ENCODE assay signal across 10 mouse cellular contexts in the genomic region with DNA sequence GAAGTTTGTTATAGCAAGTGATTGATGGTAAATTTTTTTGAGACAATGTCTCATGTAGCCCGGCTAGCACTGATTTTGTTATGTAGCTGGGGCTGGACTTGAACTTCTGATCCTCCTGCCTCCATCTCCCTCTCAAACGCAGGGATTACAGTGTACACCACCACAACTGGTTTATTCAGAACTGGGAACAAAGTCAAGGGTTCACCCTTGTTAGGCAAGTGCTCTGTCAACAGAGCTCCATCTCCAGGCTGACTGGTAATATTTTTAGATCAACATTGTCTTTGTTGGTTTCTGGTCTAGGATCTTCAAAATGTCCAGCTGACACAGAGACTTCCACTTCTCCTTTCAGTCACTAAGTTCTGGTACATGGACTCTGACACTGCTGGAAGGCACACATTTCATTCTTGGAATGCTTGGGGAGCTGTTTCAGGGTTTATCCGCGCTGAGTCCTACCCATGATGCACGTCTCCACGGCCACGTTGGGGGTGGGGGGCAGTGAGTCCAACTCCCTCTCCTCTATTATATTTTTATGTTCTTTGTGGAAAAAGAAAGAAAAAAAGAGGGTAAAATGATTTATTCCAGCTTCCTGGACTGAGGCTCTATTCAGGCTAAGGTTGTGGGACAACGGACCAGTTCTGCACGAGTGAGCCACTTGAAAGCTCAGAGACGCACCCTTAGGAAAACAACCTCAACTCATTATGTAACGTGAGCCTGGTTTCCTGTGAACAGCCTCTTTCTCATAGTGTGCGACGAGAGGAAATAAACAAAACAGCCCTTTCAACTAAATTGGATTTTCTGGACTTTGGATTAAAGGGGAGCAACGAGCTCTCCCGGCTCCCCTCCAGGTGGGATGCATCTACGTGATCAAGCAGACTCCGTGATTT. TPM values are rescaled to one million over a fixed set of nuclear protein-coding genes. Genes with fewer than 3 reads are reported as not detected.
DNase-seq lines count a peak whose midpoint lies in the region; ATAC-seq and TF ChIP-seq lines count a peak whose summit lies in the region.
"Had no signal": no experiment of that assay in that cellular context is flagged by ENCODE, and none has a peak within 500 bp of the region (broad histone marks: within the 10 kb centered on the region; RNA-seq: fewer than 3 reads in every experiment).

No protein-coding gene starts in this region.

- ATAC-seq in heart, embryonic 14.5 days (ENCODE audit: insufficient number of reproducible peaks, insufficient read depth, low FRiP score, low read depth): no peak
- ATAC-seq in kidney, postnatal 0 days (replicated peaks; ENCODE audit: low FRiP score, low read depth): peak; percentile 81
- ATAC-seq in stomach, embryonic 16.5 days (ENCODE audit: insufficient read depth, low FRiP score): no peak
- ATAC-seq: activated CD4-positive, CD25-positive, alpha-beta regulatory T cell, adult 4 months; intestine, postnatal 0 days had no signal

- no peak overlapping the region; a peak in 1 of 4 replicates for H3K4me3 ChIP-seq in heart, embryonic 14.5 days (ENCODE audit: control insufficient read depth in 1 of 2, insufficient read depth in 1 of 2, low read depth in 1 of 2, low read length in 2 of 2)
- no peak overlapping the region for H3K4me3 ChIP-seq in heart, adult 2 months
- H3K4me3 ChIP-seq in lung, adult 2 months (replicated peaks; ENCODE audit: extremely low read depth, low read depth, low read length): peak overlapping the region; percentile 12
- H3K4me3 ChIP-seq in kidney, postnatal 0 days (replicated peaks; ENCODE audit: low read depth, low read length): no peak overlapping the region
- no peak overlapping the region for H3K4me3 ChIP-seq in stomach, embryonic 16.5 days (replicated peaks; ENCODE audit: low read length)

- no peak for TF ChIP-seq POLR2A in heart, adult 2 months (IDR thresholded peaks at IDR 0.05; ENCODE audit: insufficient read depth, low read depth, low read length)
- no peak for TF ChIP-seq POLR2A in lung, adult 2 months (IDR thresholded peaks at IDR 0.05; ENCODE audit: borderline replicate concordance, extremely low read depth, low read depth, low read length)

- H3K27me3 ChIP-seq in heart, embryonic 14.5 days (ENCODE audit: control insufficient read depth, insufficient read depth, low read length): no peaks in the 10 kb centered on the region
- H3K27me3 ChIP-seq in heart, adult 2 months (ENCODE audit: control insufficient read depth, insufficient read depth, low read length): no peaks in the 10 kb centered on the region
- no peaks in the 10 kb centered on the region for H3K27me3 ChIP-seq in kidney, postnatal 0 days (ENCODE audit: insufficient read depth, low read length)
- H3K27me3 ChIP-seq in stomach, embryonic 16.5 days (ENCODE audit: control insufficient read depth, insufficient read depth, low read length): no peaks in the 10 kb centered on the region

- H3K36me3 ChIP-seq in heart, embryonic 14.5 days (ENCODE audit: control insufficient read depth, insufficient read depth, low read length): no peaks in the 10 kb centered on the region
- H3K36me3 ChIP-seq in heart, adult 2 months (ENCODE audit: control insufficient read depth, insufficient read depth, low read length): no peaks in the 10 kb centered on the region
- H3K36me3 ChIP-seq in kidney, postnatal 0 days (ENCODE audit: insufficient read depth, low read length): no peaks in the 10 kb centered on the region
- H3K36me3 ChIP-seq in stomach, embryonic 16.5 days (ENCODE audit: control insufficient read depth, insufficient read depth, low read length): no peaks in the 10 kb centered on the region

- TF ChIP-seq EP300 in heart, adult 2 months (IDR thresholded peaks at IDR 0.05; ENCODE audit: insufficient read depth, low read depth, low read length): no peak

- H3K4me2 ChIP-seq in heart, embryonic 14.5 days (ENCODE audit: low read length): peak overlapping the region; percentile 52
- peak overlapping the region; percentile 48 for H3K4me2 ChIP-seq in kidney, postnatal 0 days (ENCODE audit: low read length)
- H3K4me2 ChIP-seq in stomach, embryonic 16.5 days (ENCODE audit: low read depth, low read length): peak overlapping the region; percentile 17

- no peak for TF ChIP-seq CTCF in heart, adult 2 months (IDR thresholded peaks at IDR 0.05)
- no peak for TF ChIP-seq CTCF in lung, adult 2 months (IDR thresholded peaks at IDR 0.05; ENCODE audit: insufficient read depth, low read length)
- TF ChIP-seq CTCF in kidney, postnatal 0 days (IDR thresholded peaks at IDR 0.05; ENCODE audit: low read depth): no peak

- no peaks in the 10 kb centered on the region; the same call in 1 of the 2 replicates for H3K9me3 ChIP-seq in heart, embryonic 14.5 days (ENCODE audit: control insufficient read depth, low read length)
- no peaks in the 10 kb centered on the region for H3K9me3 ChIP-seq in kidney, postnatal 0 days (replicated peaks; ENCODE audit: low read length)
- no peaks in the 10 kb centered on the region; the same call in 1 of the 2 replicates for H3K9me3 ChIP-seq in stomach, embryonic 16.5 days (replicated peaks; ENCODE audit: control insufficient read depth, low read length)

- H3K4me1 ChIP-seq in heart, embryonic 14.5 days (ENCODE audit: control insufficient read depth in 2 of 2, insufficient read depth in 2 of 2, low read length in 2 of 2): peaks cover 10 to 15% of the 10 kb centered on the region in 2 experiments
- H3K4me1 ChIP-seq in heart, adult 2 months (ENCODE audit: control insufficient read depth, insufficient read depth, low read length): no peaks in the 10 kb centered on the region
- H3K4me1 ChIP-seq in lung, adult 2 months (ENCODE audit: control insufficient read depth, insufficient read depth, low read length): 0 out of 2 replicates have a peak, but pooled peaks cover 2% of the 10 kb centered on the region
- H3K4me1 ChIP-seq in kidney, postnatal 0 days (replicated peaks; ENCODE audit: insufficient read depth, low read length): peaks cover 12% of the 10 kb centered on the region
- 0 out of 2 replicates have a peak, but pooled peaks cover 7% of the 10 kb centered on the region for H3K4me1 ChIP-seq in stomach, embryonic 16.5 days (ENCODE audit: control insufficient read depth, insufficient read depth, low read length)

- peak overlapping the region; percentile 19 to 31; a peak in 2 of 4 replicates for H3K27ac ChIP-seq in heart, embryonic 14.5 days (replicated peaks in 1 of 2; ENCODE audit: control insufficient read depth in 1 of 2, insufficient read depth in 1 of 2, low read depth in 2 of 2, low read length in 2 of 2)
- H3K27ac ChIP-seq in heart, adult 2 months: no peak overlapping the region
- peak overlapping the region; percentile 63 for H3K27ac ChIP-seq in kidney, postnatal 0 days
- no peak overlapping the region for H3K27ac ChIP-seq in stomach, embryonic 16.5 days (ENCODE audit: low read length)

- intact Hi-C loops in heart, adult 2 months (cut with DNase I): no loop called here

- DNase-seq in heart, adult 2 months: no peak
- no peak for DNase-seq in lung, adult 2 months
- DNase-seq in lung, postnatal 10 days: no peak
- DNase-seq in kidney, postnatal 0 days (ENCODE audit: low spot score): peak; percentile 72
- DNase-seq in right cerebral cortex, adult 18-20 months: no peak
- no peak for DNase-seq in spleen, postnatal 36 days (ENCODE audit: low spot score in 2 of 2)

- H3K79me2 ChIP-seq in heart, adult 2 months (replicated peaks; ENCODE audit: control insufficient read depth, insufficient read depth, low read length): no peaks in the 10 kb centered on the region

- WGBS in heart, embryonic 14.5 days: 39% methylated on average over 17 of the region's 17 CpGs
- 32% methylated on average over 17 of the region's 17 CpGs for WGBS in heart, adult 2 months
- 28% methylated on average over 17 of the region's 17 CpGs for WGBS in lung, adult 2 months
- WGBS in kidney, postnatal 0 days: 13% methylated on average over 17 of the region's 17 CpGs
- 34% methylated on average over 17 of the region's 17 CpGs for WGBS in stomach, embryonic 16.5 days

- H3K9ac ChIP-seq in heart, embryonic 14.5 days (ENCODE audit: low read length): no peak overlapping the region
- no peak overlapping the region for H3K9ac ChIP-seq in heart, adult 2 months (ENCODE audit: low read depth, low read length)
- no peak overlapping the region for H3K9ac ChIP-seq in kidney, postnatal 0 days (ENCODE audit: low read depth, low read length)
- 0 out of 2 replicates have a peak overlapping the region, but pooled peaks have one; percentile 22 for H3K9ac ChIP-seq in stomach, embryonic 16.5 days (ENCODE audit: low read length)

RNA-seq across cellular contexts. Expression of gene Tgfa, which starts 14.4 kb away (rescaled TPM):
- polyA plus RNA-seq in heart, embryonic 14.5 days (2014; fragmentation: Nextera tagmentation; extraction: Ambion mirVana): 4.2 and 4.5 TPM in 2 replicates
- 1 to 10 TPM; 1.0 to 1.6 TPM for total RNA-seq in heart, adult 2 months (2021)
- 0.80 and 1.0 TPM in 2 replicates for polyA plus RNA-seq in heart, adult 2 months (2012; rRNA removed)
- polyA plus RNA-seq in lung, adult 2 months (2012; rRNA removed): 8.2 and 11.2 TPM in 2 replicates
- 5.7 and 6.1 TPM in 2 replicates for polyA plus RNA-seq in kidney, postnatal 0 days (2015; fragmentation: Nextera tagmentation; extraction: Ambion mirVana)
- polyA plus RNA-seq in stomach, embryonic 16.5 days (2015; fragmentation: Nextera tagmentation; extraction: Ambion mirVana): 7.2 and 10.2 TPM in 2 replicates
- polyA plus RNA-seq: activated CD4-positive, CD25-positive, alpha-beta regulatory T cell, adult 4 months had no signal

Comparison
In these comparisons a context has a peak if more than half of its experiments do, and no peak if none do; other contexts are left out.
1. H3K27ac ChIP-seq: peak in heart, embryonic 14.5 days (2 of 2) and kidney, postnatal 0 days (single experiment); none in heart, adult 2 months (single experiment) and stomach, embryonic 16.5 days (single experiment).
2. Peak in every context shown above with its lines, with median percentiles within 50 percentile points of each other: H3K4me2 ChIP-seq.